Mouse (Mus musculus) Patski (cell line): ENCODE data around the gene Insig1. TPM values are rescaled to one million over a fixed set of nuclear protein-coding genes. Genes with fewer than 3 reads are reported as not detected.

Experiments used
- ATAC-seq: fragments of 100-300 bp; one replicate; pipeline ENCODE4 v1.8.0; 2021
- CTCF ChIA-PET: fragments of 350-600 bp; sonication (Branson Sonifier 250); formaldehyde crosslinking; loops from one replicate; lab custom pipeline; 2022; ENCODE audit warnings: inconsistent platforms; lab: Charles Lee
- POLR2A ChIA-PET: fragments of 350-600 bp; sonication (Branson Sonifier 250); formaldehyde crosslinking; loops from one replicate; lab custom pipeline; 2022; ENCODE audit warnings: antibody characterized with exemption, inconsistent platforms; lab: Charles Lee
- DNase-seq: peaks from one replicate; pipeline ENCODE4 v3.0.0-alpha.2; 2011; ENCODE audit warnings: low read depth, low spot score
- H3K27me3 ChIP-seq: fragments of 371-371 bp; one replicate; pipeline ENCODE4 v1.5.1; 2021
- CTCF ChIP-seq: fragments of 100-300 bp; IDR thresholded peaks from one replicate; pipeline ENCODE4 v1.5.1; 2021
- in situ Hi-C: fragments of 300-500 bp; cut with MboI; formaldehyde crosslinking; loops from 3 replicates; pipeline ENCODE4 v1.11.1; 2018; ENCODE audit warnings: low pct_unique_long_range_greater_than_20kb, mixed read lengths
- polyA plus RNA-seq: library from polyadenylated mRNA; unstranded; gene quantifications from one replicate; pipeline ENCODE4 v1.2.3, GENCODE M21; 2021

The Insig1 gene
- polyA plus RNA-seq, 1 experiment from 2014 or later = 19.8 TPM

DNA sequence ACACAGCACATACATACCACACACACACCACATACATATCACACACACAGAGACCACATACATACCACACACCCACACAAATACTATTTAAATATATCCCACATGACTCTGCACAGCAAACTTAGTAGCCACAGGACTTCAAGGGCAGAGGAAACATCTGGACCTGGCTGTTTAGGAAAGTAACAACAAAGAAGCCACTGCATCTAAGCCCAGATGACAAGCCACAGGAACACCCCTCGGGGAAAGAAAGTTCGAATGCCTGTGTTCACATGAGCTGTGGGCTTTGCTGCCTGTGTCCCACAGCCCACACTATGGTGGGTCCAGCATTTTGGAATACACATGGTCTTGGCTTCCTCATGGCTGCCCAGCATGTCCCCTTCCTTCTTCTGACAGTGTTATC, 13.6 kb downstream of the Insig1 start:
- POLR2A ChIA-PET = no interaction called here
- TF ChIP-seq CTCF = no peak
- CTCF ChIA-PET = interaction anchor here (1.1 kb wide), 1 partner anchor 9 kb away, joined by 3 read pairs; no protein-coding TSS in a partner anchor
- in situ Hi-C loops = loop anchor here (5.0 kb wide), 1 partner anchor 87 kb away; no protein-coding TSS in a partner anchor
- no peak for ATAC-seq
- no peak for DNase-seq
- H3K27me3 ChIP-seq = no peaks in the 10 kb centered on the region

DNA sequence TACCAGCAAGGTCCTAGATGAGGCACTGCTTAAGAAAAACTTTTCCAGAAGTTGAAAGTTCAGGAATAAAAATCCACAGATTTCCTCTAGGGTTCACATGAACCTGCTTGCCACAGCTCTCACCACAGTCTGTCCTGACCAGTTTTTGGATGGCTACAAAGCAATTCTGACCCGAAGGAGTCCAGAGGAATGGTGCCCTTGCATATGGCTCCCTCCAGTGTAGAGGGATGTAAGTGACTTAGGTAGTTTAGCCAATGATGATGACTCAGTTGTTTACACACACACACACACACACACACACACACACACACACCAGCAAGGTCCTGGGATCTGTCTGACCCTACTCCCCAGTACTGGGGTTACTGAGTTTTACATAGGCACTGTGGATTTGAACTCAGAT, 19.4 kb downstream of the Insig1 start:
- peak; percentile 43 for TF ChIP-seq CTCF
- in situ Hi-C loops = loop anchor here (10.0 kb wide), 1 partner anchor 236 kb away; no protein-coding TSS in a partner anchor
- CTCF ChIA-PET = no interaction called here
- peaks cover 6% of the 10 kb centered on the region for H3K27me3 ChIP-seq
- no peak for DNase-seq
- POLR2A ChIA-PET = no interaction called here
- no peak for ATAC-seq

DNA sequence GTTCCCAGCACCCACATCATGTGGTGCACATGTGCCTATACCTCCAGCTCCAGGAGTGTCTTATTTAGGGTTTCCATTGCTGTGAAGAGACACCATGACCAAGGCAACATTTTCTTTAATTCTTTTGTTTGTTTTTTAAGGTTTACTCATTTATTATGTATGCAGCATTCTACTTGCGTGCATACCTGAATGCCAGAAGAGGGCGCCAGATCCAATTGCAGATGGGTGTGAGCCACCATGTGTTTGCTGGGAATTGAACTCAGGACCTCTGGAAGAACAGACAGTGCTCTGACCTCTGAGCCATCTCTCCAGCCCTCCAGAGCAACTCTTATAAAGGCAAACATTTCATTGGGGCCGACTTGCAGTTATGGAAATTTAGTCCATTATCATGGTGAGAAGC, 21.2 kb downstream of the Insig1 start:
- POLR2A ChIA-PET = interaction anchor here (1.3 kb wide), 1 partner anchor 18 kb away, joined by 3 read pairs; no protein-coding TSS in a partner anchor
- ATAC-seq = no peak

DNA sequence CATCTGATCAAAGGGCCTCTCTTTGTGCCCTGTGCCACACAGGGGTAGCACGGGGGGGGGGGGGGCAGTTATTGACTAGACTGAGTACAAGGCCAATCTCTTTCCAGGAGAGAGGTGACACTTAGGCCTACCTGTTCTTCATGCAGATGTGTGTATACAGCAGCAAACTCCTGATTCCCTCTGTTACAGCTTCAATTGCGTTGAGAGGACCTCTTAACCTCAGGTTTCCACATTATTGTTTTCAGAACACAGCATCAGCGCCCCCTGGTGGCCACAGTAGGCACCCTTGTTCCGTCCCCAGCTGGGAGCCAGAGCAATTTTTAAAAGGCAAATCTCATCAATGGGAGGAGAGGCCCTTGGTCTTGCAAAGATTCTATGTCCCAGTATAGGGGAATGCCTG, 22.7 kb downstream of the Insig1 start:
- POLR2A ChIA-PET = interaction anchor here (1.3 kb wide), 1 partner anchor 20 kb away, joined by 3 read pairs; no protein-coding TSS in a partner anchor
- peaks cover 21% of the 10 kb centered on the region for H3K27me3 ChIP-seq
- CTCF ChIA-PET = interaction anchor here (0.7 to 2.8 kb wide), 12 partner anchors 8 to 101 kb away, joined by 3 to 19 read pairs (median 4); no protein-coding TSS in a partner anchor
- in situ Hi-C loops = loop anchor here (10.0 kb wide), 1 partner anchor 239 kb away; no protein-coding TSS in a partner anchor
- ATAC-seq = peak; percentile 57
- DNase-seq = no peak
- TF ChIP-seq CTCF = peak; percentile 97

More for the DNA sequence above, 21.2 kb downstream of the Insig1 start:
- no peak for DNase-seq
- CTCF ChIA-PET = interaction anchor here (0.5 to 2.8 kb wide), 3 partner anchors 31 to 97 kb away, joined by 3 to 19 read pairs (median 4); no protein-coding TSS in a partner anchor
- H3K27me3 ChIP-seq = peaks cover 20% of the 10 kb centered on the region
- in situ Hi-C loops = loop anchor here (10.0 kb wide), 1 partner anchor 238 kb away; no protein-coding TSS in a partner anchor
- TF ChIP-seq CTCF = peak; percentile 40

DNA sequence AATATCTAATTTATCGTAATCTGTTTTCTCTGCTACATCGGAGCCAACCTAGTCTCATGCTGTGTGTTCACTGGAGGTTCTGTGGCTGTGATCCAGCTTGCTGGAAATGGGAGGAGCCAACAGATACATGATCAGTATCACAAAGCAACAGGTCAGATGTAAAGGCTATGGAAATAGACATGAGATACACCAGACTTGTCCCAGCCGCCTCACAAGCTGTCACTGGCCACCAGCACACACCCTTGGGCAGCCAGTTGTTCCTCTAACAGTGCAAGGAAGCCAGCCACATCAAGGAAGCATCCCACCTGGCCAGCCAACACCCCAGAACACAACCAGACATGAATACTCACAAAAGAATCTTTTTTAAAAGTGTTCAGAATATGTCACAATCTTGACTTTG, 23.2 kb downstream of the Insig1 start:
- DNase-seq = no peak
- ChIA-PET POLR2A (no interaction called here), CTCF (interaction anchor here (1.3 to 2.8 kb wide), 6 partner anchors 8 to 102 kb away, joined by 3 to 19 read pairs (median 9); no protein-coding TSS in a partner anchor)

DNA sequence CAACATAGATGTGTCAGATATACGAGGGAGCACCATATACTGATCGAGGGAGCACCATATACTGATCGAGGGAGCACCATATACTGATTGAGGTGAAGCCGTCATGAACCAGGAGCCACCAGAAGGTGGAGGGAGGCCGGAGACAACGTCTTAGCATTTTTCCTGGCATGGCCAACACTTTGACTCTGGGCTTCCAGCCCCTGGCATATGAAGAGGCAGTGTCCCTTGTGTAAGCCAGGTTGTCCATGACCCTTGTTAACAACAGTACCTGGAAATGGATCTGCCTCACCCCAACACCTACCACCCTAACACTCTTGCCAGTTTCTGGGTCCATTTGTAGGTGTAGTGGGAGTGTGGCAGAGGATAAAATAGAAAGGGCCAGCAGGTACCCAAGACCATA, 23.7 kb downstream of the Insig1 start:
- POLR2A ChIA-PET = no interaction called here
- ATAC-seq = no peak
- no peak for DNase-seq
- CTCF ChIA-PET = interaction anchor here (1.4 to 2.8 kb wide), 4 partner anchors 16 to 102 kb away, joined by 5 to 19 read pairs (median 9); no protein-coding TSS in a partner anchor
- in situ Hi-C loops = loop anchor here (10.0 kb wide), 1 partner anchor 240 kb away; no protein-coding TSS in a partner anchor
- TF ChIP-seq CTCF = no peak
- peaks cover 24% of the 10 kb centered on the region for H3K27me3 ChIP-seq

More for the DNA sequence above, 23.2 kb downstream of the Insig1 start:
- peaks cover 21% of the 10 kb centered on the region for H3K27me3 ChIP-seq
- in situ Hi-C loops = loop anchor here (10.0 kb wide), 1 partner anchor 240 kb away; no protein-coding TSS in a partner anchor
- no peak for ATAC-seq
- TF ChIP-seq CTCF = no peak

DNA sequence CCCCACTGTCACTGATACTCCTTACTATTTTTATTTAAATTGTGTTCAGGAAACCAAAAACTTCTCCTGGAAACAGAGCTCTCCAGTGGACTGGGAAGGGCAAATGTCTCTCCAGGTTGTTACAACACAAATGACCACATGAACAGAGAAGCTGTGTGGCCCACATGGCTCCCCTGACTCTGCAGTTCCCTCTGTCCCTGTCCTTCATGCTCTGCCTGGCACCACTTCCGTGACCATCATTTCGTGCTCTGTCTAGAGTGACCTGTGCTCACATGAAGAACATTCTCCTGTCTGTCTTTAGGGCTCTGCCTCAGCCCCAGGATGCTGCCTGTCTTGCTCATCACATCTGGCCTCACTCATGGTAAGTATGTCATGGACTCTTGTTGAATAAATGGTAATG, 24.5 kb downstream of the Insig1 start:
- TF ChIP-seq CTCF = no peak
- peaks cover 24% of the 10 kb centered on the region for H3K27me3 ChIP-seq
- CTCF ChIA-PET = no interaction called here
- POLR2A ChIA-PET = interaction anchor here (0.6 kb wide), 1 partner anchor 142 kb away, joined by 3 read pairs; no protein-coding TSS in a partner anchor
- DNase-seq (no peak), ATAC-seq (no peak)
- in situ Hi-C loops = loop anchor here (10.0 kb wide), 1 partner anchor 241 kb away; no protein-coding TSS in a partner anchor

DNA sequence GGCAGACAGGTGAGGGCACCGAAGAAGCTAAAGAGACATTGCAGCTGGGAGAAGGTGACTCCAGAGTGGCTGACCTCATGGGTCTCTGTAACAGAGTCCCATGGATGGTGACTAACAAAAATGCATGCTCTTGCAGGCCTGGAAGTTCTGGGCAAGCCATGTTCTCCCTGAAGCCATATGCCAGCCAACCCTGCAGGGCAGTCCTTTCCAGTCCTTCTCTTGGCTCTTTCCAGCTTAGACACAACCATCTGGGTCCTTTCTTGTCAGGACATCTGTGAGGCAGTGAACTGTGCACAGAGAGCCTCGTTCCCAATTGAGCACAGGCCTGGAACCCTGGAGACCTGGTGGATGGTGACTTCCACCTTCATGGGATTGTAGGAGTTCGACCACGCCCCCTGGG, 35.8 kb downstream of the Insig1 start:
- H3K27me3 ChIP-seq = peaks cover 5% of the 10 kb centered on the region
- POLR2A ChIA-PET = no interaction called here
- DNase-seq (no peak), ATAC-seq (no peak)
- in situ Hi-C loops = loop anchor here (25.0 kb wide), 1 partner anchor 280 kb away; no protein-coding TSS in a partner anchor
- CTCF ChIA-PET = no interaction called here
- TF ChIP-seq CTCF = no peak

DNA sequence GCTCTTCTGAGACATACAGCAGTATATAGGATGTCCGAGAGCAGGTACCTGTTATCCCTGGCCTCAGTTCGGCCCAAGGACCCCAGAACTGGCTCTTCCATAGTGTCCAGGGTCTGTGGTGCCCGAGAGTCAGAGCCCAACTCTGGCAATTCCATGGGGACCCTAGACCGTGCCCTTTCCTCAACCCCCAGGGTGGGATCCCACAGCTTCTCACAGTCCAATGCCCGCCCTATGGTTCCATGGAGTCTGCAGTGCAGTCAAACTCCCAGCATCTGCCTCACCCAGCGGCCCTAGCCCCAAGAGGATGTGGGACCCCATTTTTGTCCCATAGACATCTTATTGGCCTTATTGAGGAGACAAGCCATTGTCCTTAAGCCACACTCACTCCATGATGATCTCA, 36.8 kb downstream of the Insig1 start:
- in situ Hi-C loops = loop anchor here (25.0 kb wide), 1 partner anchor 279 kb away; no protein-coding TSS in a partner anchor
- DNase-seq (no peak), ATAC-seq (no peak)
- H3K27me3 ChIP-seq = peaks cover 5% of the 10 kb centered on the region
- TF ChIP-seq CTCF = no peak
- CTCF ChIA-PET = no interaction called here
- POLR2A ChIA-PET = no interaction called here

DNA sequence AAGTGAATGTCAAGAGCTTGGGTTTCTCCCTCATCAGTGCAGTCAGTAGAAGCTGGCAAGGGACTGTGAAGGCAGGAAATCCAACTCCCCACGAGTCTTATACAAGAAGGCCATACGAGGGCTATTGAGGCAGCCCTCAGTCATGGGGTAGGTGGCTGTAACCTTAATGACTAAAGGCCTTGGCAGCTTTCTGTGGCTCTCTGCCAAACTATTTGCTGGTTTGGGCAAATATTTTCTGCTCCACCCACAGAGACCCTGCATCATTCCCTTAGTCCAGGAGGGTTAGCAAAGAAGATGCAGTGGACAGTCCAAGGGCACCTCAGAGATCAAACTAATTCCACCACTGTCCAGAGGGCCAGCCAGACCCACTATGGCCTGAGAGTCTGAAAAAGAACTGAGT, 39.7 kb downstream of the Insig1 start:
- ChIA-PET CTCF (interaction anchor here (0.9 to 1.2 kb wide), 3 partner anchors 12 to 41 kb away, joined by 3 to 8 read pairs (median 5); no protein-coding TSS in a partner anchor), POLR2A (no interaction called here)
- TF ChIP-seq CTCF = no peak
- in situ Hi-C loops = loop anchor here (25.0 kb wide), 1 partner anchor 276 kb away; no protein-coding TSS in a partner anchor
- no peak for DNase-seq
- ATAC-seq = no peak
- H3K27me3 ChIP-seq = no peaks in the 10 kb centered on the region
